Mouse (Mus musculus) urinary bladder, postnatal 25 days (tissue): ENCODE results near the gene Capn2.

ENCODE experiments used
- DNase-seq: peaks from one replicate; pipeline ENCODE4 v3.0.0; 2022; ENCODE audit warnings: low spot score

Gene Capn2

GRCm38 (mm10) chr1:182516758-182517676 lies at the start of gene Capn2:
Gene Capn2 (minus strand): TSS chr1:182517608.
- DNase-seq: peak; percentile 83

- no peak for DNase-seq
These were observed 48.0 kb upstream of the Capn2 start for GRCm38 (mm10) chr1:182565351-182565835.

- no peak for DNase-seq
These were observed 47.2 kb upstream of the Capn2 start, which contains the start of gene Capn8 for GRCm38 (mm10) chr1:182564408-182565120. Gene Capn8 (plus strand): TSS chr1:182565007.

GRCm38 (mm10) chr1:182562576-182563370 lies 45.4 kb upstream of the Capn2 start:
- DNase-seq: no peak

- DNase-seq: no peak
These were observed 44.6 kb upstream of the Capn2 start for GRCm38 (mm10) chr1:182561945-182562514.

GRCm38 (mm10) chr1:182560390-182561098 lies 43.1 kb upstream of the Capn2 start:
- peak; percentile 22 for DNase-seq

GRCm38 (mm10) chr1:182559530-182559929 lies 42.1 kb upstream of the Capn2 start:
- DNase-seq: no peak

GRCm38 (mm10) chr1:182558271-182558670 lies 40.9 kb upstream of the Capn2 start:
- DNase-seq: no peak

DNA sequence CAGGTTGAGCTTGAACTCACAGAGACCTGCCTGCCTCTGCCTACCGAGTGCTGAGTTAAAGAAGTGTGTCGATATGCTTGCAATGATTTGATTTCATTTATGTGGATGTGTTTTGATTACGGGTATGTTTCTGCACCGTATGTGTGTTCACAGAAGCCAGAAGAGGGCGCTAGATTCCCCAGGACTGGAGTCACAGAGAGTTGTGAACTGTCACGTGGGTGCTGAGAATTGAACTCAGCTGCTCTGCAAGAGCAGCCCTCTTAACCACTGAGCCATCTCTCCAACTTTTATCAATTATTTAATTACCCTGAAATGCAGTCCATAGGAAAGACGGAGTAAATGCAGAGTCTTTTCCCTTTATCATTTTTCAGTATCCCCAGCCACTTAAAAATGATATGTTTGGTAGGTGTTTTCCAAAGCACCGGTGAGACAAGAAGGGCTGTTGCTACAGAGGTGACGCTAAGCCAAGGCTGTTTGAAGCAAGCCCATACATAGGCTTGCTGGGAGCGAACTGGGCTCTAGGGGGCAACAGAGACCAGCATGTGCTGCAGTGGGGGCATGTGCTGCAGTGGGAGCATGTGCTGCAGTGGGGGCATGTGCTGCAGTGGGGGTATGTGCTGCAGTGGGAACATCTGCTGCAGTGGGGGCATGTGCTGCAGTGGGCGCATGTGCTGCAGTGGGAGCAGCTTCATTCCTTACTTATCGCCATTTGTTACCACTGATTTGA lies 36.4 kb upstream of the Capn2 start:
- DNase-seq: peak; percentile 40

GRCm38 (mm10) chr1:182550761-182551160 lies 33.4 kb upstream of the Capn2 start:
- DNase-seq: no peak

DNA sequence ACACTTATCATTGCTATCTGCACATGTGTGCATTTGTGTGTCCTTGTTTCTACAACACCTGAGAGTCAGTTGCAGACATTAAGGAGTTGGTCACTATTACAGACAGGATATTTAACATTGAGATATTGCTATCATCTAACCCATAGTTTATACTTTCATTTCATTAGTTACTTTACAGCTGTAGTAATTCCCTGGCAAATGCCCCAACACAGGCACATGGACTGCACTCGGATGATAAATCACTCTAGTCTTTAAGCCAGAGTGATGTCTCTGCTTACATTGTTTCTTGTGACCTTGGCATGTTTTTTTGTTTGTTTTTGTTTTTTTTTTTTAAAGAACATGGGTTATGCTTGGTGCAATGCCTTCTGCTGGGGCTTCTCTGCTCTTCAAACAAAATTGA lies 26.5 kb upstream of the Capn2 start:
- no peak for DNase-seq

DNA sequence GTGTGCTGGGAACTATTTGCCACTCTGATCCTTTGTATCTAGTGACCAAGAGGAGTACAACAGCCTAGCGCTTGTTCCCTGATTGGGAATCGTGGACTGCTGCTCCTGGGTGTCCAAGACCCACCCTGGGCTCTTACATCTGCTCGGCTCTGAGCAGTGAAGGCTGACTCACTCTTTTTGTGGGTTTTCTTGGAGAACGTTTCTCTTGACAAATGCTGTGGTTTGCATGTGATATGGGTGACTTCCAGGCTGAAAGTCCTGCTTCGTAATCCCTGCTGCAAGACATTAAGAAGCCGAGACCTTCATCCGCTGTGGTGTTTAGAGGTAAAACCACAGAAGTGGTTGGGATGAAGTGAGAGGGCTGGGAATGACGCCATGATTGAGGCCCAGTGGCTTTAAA lies 25.7 kb upstream of the Capn2 start:
- no peak for DNase-seq

DNA sequence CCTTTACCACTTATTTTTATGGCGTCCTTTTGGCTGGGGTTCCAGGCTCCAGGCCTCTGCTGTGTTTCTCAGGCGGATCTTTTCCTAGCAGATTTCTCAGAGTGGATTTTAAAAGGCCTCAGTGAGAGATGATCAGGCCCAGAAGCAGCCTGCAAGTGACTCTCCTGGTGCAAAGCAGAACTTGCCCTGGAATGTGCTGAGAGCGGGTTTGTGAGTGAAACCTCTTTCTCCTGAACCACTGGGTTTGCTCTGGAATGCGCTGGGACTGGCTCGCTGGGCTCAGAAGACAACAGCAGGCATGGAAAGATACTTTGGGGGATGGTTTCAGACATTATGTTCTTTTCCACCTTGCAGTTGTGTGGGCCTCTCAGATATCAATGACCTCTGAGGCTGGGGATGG lies 24.7 kb upstream of the Capn2 start:
- no peak for DNase-seq

DNA sequence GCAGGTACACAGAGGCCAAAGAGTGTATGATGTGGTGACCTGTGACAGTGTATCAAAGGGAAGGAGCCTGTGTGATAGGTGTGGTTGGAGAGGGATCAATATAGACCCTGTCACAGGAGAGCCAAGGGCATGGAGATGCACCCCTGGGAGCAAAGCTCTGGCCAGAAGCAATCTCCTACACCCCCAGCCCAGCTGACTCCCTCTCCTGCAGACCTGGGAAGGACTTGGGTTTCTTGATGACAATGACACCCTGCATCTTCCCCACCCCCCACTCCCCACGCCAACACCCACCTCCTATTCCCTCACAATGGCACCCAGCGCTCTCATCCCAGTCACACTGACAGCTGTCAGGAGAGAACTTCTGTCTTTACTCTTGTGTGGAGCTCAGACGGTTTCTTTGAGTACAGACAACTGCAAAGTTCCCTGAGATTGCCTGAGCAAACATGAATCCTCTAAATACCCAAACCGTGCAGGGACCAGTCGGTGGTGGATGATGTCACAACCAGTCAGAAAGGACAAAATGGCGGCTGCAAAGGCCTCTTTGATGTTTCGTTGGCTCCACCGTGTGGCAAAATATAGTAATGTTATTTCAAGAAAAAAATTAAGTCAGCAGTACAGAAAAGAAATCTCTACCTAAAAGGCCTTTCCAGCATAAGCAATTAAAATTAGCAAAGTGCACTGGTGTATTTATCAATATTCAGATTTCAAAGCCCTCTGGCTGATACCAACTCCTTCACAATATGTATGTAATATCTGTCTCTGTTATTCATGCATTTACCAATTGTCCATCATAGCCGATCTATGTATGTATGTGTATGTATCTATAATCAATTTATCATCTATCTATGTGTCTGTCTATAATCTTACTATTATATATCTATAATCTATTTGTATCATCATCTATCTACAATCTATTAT lies 21.9 kb upstream of the Capn2 start:
- no peak for DNase-seq

DNA sequence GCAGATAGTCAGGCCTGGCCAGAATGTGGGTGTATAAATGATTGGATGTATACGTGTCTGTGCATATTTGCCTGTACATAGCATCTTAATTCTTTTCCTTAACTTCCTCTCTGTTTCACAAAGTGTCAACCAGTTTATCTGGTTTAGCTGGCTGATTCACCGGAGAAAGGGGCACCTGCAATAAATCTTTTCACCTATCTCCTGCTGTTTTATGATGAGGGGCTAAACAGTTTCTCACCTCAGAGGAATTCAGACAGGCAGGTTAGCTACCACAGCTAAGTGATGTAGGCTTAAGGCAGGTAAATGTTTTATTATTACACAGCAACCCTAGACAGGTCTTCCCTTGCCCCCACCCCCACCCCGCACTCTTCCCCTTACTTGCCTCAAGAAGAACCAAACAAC lies 17.7 kb upstream of the Capn2 start:
- no peak for DNase-seq

DNA sequence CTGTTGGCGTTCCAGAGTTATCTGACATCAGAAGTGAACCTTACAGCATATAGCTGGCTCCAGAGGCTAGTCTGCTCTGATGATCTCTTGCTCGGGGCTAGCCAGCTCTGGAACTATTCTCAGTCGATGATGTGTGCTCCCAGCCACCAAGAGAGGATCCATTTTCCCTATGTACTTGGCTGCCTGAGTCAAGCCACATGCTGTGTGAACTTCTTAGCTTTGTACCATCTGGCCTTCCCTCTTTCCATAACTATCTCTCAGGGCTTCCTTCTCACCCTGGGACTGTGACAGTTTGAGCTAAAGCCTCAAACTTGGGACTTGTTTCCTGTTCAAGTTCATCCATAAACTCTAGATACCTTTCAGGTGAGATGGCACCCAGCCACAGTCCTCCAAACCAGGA lies 16.2 kb upstream of the Capn2 start:
- no peak for DNase-seq

GRCm38 (mm10) chr1:182527921-182528858 lies 10.8 kb upstream of the Capn2 start:
- peak; percentile 54 for DNase-seq

DNA sequence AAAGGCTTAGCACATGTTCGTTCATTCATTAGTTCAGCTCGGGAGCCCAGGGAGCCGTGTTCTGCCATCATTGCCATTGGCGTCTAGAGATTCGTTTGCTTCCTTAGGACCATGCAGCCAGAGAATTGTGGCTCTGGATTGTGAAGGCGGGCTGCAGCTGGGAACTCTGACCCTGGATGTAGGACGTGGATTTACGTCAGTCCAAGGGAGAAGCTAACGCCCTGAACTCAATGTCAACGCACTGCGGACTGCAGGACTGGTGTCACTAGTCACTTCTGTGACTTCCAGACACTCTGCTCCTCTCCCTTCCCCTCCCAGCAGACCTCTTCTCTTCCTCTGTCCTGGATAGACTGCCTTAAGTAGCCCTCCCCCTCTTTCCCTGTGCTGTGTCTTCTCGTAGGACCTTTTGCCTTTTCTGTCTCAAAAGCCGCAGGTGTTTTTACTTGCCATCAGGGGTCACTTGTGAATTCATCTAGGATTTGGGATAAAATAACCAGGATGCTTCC lies 9.9 kb upstream of the Capn2 start:
- DNase-seq: no peak
